Mouse (Mus musculus): ENCODE results near the gene Nrxn3. TPM values are rescaled to one million over a fixed set of nuclear protein-coding genes. Genes with fewer than 3 reads are reported as not detected.
A peak's percentile ranks its signal among the peaks of the same experiment; 100 is the strongest.

The Nrxn3 gene
- total RNA-seq, 2 experiments from 2014 or later: 0.23 TPM; not detected in 1

DNA sequence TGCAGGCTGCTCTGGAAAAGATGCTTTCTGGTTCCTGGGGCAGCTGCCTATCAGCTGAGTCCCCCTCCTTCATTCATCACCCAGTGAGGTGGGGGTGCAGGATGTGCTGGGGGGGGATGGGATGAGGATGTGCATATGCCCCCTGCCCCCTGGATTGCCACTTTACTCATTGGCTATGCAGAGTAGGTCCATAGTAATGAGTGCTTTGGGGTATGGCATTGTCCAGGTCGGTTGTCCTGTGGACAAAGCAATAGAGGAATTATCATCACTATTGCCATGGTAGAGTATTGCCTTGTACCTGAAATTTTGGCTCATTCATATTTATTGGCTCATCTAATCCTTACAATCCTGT lies 79.0 kb downstream of the Nrxn3 start:
- no peak for DNase-seq
- intact Hi-C loops (cut with DNase I): no loop called here

DNA sequence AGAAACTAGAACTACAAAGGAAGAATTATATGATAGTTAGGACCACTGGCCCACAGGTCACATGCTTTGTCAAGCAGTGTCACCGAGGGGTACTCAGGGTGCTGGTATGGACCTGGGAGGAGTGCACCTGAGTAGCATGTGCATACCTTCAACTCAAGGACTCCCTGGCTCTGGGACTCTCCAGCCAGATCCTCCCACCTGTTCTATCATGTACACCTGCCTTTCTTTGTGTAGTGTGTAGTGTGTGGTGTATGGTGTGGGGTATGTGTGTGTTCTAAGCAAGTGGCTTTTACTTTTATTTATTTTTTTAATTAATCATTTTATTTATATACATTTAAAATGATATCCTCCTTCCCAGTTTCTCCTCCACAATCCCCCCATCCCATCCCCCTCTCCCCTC lies 86.3 kb downstream of the Nrxn3 start:
- intact Hi-C loops (cut with DNase I): no loop called here
- no peak for DNase-seq

DNA sequence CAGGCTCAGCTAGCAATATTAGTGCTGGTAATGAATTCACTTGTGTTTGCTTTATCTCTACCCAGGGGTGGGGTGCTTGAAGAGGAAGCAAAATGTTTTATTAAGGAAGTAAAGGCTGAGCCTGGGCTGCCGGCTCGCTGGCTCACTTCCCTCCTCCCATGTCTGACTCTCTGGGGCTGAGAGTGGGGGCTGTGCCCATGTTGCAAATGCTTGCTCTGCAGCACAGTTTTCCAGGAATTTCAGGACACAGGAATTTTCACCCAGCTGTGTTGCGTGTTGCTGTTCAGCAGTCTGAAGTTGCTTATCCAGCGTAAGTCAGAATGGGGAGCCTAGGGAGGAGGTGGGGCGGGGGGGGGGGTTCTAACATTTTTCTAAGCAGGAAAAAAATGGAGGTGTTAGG lies 89.5 kb downstream of the Nrxn3 start:
- intact Hi-C loops (cut with DNase I): no loop called here
- DNase-seq: no peak

DNA sequence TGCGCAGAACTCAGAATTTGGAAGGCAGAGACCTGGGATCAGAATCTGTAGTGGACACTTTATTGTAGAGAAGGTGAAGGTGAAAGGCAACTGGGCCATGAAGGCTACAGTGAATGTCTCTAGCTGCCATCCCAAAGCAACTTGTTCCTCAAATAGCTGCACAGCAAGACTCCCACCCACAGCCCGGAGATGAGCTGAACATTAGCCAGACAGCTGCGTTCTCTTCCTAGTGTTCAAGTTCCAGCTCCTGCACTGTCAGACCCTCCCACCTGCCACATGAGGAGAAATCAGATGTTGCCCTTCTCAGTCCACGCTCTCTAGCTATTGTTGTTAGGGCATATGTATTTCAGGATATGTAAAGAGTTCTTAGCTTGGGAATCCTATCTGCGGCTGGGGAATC lies 94.2 kb downstream of the Nrxn3 start:
- no peak for DNase-seq
- intact Hi-C loops (cut with DNase I): no loop called here

DNA sequence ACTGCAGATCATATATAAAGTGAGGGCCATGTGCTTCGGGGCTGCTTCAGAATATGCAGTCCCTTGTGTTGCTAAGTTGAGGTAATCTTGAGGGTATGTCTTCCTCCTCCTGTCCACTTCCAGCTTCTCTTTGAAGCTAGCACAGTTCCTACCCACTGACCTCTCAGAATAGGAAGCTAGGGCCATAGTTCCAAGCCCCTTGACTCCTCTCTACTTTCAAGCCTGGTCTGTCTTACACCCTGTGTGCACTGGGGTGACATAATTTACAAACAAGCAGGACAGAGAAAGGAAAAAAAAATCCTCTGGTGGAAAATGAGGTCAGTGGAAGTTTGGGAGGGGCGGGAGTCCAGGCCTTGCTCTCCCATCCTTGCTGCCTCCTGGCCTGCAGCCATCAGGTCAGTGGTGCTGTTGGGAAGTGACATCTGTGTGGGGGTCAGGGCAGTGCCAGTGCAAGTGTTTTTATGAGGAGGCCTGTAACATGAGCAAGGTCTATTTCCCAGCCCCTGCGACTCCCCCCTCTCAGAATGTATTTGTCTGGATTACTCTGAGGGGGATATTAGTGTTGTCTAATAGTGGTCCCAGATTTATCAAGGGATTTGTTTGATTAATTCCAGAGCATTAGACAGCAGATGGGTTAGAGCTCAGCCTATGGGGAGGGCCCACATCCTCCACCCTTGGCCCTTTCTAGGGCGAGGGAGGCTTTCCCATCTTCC lies 96.1 kb downstream of the Nrxn3 start:
- DNase-seq: peak; percentile 23 to 25
- intact Hi-C loops (cut with DNase I): no loop called here

DNA sequence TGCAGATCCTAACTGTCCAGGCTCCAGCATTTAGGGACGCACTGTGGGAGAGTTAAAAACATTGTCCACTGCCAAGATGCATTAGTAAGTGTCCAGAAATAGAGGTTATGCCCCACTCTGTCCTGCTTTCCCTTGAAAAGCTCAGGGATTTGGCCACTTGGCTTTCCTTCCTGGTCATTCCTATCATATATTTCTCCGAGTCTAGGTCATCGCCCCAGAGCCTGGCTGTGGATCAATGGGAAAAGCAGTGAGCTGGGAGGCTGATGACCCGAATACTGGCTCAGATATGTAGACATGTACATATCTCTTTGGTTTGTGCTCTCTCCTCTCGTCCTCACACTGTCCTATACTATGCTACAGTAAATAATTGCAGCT lies 96.6 kb downstream of the Nrxn3 start:
- DNase-seq: no peak

DNA sequence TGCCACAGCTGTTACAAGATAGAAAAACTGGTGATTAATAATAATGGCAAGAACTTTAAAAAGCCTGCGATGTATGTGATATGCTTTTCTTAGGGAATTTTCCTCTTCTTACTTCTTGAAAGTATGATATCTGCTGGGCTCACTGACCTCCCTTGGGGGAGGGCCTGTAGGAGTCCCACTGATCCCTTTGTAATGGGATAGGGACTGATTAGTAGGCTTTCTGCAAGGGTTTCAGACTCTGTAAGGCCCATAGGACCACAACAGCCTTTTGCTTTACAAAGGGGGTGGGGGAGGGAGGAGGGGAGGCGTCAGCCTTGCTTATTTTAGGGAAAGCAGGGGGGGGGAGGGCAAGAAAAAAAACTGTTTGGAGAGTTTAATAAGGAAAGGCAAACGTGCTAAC lies 97.5 kb downstream of the Nrxn3 start:
- intact Hi-C loops (cut with DNase I): no loop called here
- DNase-seq: no peak

More for the DNA sequence above, 96.6 kb downstream of the Nrxn3 start:
- intact Hi-C loops (cut with DNase I): no loop called here

DNA sequence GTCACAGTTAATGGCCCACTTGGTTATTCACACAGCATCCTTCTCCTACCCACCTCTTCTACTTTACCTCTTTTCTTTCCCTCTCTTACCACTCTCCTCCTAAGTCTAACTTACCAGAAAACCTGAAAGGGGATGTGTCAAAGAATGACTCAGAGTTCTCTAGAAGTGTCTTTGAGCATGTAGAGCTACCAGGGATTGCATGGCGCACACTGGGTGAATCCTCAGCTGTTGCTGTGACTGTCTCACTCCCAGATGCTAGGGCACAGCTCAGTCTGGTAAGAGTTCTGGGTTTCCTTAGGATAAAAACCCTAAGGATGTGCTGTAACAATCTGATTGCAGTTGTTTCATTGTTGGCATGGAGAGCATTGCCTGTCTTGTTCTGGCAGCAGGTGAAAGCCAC lies 108.2 kb downstream of the Nrxn3 start:
- no peak for DNase-seq
- intact Hi-C loops (cut with DNase I): no loop called here

DNA sequence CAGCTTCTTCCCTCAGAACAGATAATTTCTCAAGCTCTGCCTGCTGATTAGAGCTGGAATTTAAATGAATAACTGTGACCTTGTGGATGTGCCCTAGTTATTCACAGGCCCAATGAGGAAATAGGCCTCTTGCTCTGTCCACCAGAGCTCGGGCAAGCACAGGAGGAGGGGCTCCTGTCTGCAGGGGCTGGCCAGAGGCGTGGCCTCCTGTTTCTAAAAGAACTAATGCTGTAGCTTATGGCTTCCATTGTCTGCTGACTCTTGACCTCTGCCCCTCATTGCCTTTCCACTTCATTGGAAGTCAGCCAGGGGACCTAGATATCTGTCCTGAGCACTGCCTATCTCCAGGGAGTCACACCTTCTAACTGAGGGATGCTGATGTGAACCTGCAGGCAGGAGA lies 113.1 kb downstream of the Nrxn3 start:
- intact Hi-C loops (cut with DNase I): no loop called here
- no peak for DNase-seq

DNA sequence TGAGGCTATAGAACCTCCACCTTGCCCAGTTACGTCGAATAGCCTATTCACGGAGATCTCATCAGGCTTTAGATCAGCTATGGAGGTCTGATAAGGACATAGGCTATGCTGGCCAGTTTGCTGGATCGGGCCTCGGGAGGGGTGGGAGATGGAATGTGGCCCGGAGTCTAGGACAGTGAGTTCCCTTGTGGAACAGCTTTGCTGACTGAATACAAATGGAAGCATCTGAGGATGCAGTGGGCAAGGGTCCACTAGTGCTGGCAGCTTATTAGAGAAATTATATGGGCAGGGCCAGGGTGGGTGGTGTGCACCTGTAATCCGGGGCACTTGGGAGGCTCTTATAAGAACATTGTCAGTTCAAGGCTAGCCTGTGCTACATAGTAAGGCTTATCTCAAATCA lies 117.0 kb downstream of the Nrxn3 start:
- intact Hi-C loops (cut with DNase I): no loop called here
- DNase-seq: no peak

DNA sequence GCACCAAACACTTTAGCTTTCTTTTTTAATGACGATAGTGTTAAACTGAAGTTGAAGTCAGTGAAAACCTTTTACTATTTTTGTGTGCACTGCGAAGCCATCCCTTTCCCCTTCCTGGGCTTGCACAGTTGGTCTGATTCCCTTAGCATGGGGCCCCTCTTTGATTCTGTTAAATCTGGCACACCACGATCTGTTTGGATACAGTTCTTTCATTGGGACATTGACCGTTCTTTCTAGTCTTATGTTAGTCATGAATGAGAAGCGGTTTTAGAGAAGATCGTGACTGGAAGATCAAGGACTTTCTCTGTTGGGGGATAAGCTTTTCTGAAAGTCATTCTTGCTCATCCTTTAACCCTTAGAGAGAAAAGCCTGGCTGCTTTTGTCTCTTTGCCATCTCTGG lies 118.7 kb downstream of the Nrxn3 start:
- no peak for DNase-seq
- intact Hi-C loops (cut with DNase I): no loop called here

DNA sequence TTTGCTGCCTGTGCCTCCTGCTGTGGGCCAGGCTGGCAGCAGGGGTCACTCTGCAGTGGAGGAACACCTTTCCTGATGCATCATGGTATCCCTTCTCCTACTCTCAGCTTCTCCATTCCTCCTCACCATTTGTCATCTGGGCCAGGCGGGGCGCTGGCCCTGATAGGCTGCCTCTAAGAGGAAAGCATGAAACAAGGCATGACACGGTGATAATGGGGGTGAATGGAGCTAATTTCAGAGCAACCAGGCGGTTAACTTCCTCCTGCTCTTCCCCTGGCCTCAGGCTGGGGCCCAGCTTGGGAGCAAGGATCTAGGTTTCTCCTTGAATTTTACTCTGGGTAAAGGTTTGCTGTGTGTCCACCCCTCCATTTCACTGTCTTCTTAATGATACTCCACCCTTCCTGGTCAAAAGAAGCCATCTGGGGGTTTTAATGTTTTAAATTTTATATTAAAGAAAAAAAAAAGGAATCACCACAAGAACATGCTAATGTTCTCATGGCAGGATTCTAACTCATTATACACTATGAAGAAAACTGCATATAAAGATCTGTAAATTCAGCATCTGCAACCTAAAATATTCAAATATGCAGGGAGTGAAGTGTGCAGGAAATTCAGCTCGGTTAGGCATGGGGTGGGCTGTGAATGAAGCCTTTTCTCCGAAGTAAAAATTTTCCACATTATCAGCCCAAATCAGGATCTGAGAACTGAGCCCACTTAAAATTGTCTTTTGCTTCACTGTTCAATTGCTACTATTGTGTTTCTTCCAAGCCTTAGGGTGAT lies 127.9 kb downstream of the Nrxn3 start:
- intact Hi-C loops (cut with DNase I): no loop called here
- no peak for DNase-seq

DNA sequence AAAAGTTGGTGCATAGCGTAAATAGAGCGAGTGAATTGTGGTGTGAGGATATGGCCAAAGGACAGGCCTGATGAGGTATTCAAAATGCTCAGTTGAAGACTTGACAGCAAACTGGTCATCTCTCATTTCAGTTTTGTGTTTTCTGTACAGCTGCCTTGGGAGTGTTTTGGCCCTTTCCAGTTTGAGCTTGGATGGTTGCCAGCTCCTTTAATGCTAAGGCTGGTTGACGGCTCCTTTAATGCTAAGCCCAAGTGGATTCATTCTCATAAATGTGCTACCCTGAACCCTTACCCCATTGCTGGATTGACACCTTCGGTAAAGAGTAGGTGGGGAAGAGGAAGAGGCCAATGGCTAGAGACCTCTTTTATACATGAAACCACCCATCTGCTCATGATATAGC lies 131.4 kb downstream of the Nrxn3 start:
- no peak for DNase-seq
- intact Hi-C loops (cut with DNase I): no loop called here

DNA sequence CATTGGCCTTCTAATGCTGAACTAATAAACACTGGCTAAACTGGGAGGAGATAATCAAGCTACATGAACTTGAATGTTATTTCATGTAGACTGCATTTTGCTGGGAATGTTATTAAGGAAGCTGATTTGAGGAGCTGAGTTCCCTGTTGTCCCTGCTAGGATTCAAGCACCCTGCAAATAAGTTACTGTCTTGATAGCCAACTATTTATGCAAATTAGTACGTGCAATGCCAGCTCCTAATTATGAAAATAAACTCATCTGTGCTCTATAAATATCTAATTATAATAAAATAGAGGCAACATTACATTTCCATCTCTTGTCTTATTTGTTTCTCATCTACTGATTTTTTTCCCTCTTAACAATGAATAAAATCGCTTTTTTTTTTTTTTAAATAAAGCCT lies 135.0 kb downstream of the Nrxn3 start:
- no peak for DNase-seq
- intact Hi-C loops (cut with DNase I): no loop called here

DNA sequence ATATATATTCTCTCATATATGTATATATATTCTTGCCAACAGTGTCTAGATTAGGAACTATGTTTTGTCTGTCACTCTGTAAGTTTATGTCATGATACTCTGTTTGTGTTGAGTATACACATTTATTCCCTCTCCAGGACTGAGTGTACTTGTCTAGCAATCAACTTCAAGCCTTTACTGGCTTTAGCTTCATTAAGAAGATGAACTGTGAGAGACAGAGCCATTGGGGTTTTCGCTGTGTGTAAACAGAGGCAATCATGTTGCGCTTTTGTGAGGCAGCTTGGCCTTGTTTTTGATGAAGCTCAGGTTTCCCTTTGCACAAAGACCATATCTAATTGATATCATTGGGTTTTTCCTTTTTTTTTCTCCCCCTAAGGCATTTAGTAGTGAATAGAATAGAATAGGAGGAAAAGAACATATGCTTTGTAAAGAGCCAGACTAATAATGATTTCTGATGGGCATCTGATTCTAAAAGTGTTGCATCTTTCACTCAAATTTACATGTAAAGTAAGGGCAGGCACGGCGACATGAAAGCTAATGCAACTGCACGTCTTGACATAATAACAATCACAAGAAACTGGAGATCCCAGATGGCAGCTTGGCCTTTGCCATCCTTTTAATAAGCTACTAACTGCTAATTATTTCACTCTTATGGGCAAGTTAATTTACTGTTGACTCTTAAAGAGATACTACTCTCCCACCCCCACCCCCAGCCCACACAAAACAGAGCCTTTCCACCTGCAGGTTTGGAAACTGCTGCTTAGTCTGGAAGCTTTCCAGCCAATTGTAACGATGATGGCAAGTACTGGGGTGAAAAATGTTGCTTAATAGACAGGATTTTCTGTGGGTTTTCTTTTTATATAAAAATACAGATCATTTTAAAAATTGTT lies 137.0 kb downstream of the Nrxn3 start:
- intact Hi-C loops (cut with DNase I): no loop called here
- DNase-seq: no peak

DNA sequence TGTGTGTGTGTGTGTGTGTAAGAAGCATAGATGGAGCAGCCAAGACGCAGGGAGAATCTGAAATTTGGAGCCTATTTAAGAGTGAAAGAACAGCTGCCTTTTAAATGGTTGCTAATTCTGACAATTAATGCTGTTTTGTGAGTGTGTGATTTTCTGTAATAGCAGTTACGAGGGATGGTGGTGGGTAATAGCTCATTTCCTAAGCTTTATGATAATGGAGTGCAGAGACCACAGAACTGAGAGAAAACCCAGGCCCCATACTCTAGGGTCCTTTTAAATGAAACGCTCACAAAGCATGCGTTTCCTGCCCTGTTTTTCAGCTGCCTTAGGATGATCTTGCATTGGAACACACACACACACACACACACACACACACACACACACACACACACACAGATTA lies 137.7 kb downstream of the Nrxn3 start:
- intact Hi-C loops (cut with DNase I): no loop called here
- DNase-seq: no peak

DNA sequence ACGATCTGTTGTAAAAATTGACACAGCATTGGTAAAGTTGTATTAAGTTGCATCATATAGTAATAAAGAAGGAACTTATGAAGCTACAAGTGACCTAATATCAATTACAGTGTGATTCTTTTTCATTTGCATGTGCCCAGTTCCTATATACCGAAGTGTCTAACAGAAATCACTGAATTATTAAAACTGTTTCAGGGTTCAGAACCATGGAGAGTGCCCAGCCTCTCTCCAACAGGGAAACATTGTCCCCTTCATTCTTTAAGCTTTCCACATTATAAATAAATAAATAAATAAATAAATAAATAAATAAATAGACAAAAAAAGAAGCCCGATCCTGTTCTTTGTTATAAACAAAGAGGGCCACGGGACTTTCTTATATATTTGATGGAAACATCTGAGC lies 140.4 kb downstream of the Nrxn3 start:
- DNase-seq: no peak
- intact Hi-C loops (cut with DNase I): no loop called here

DNA sequence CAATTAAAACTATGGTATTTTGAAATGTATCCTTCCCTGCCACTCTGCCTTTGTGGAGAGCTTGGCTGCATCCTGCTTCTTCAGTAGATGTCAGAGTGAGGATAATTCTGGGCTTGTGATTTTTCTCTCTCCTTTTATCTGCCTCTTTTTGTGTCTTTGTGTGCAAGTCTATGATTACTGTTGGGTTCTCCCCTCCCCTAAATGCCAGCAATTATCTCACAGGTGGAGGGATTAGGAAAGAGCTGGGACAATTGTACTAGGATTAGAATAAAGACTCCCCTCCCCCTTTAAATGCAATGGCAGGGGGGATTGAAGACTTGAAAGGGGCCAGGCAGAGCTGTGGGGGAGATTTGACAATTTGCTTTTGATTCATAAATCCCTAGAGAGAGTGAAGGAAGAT lies 145.6 kb downstream of the Nrxn3 start:
- intact Hi-C loops (cut with DNase I): no loop called here
- no peak for DNase-seq

DNA sequence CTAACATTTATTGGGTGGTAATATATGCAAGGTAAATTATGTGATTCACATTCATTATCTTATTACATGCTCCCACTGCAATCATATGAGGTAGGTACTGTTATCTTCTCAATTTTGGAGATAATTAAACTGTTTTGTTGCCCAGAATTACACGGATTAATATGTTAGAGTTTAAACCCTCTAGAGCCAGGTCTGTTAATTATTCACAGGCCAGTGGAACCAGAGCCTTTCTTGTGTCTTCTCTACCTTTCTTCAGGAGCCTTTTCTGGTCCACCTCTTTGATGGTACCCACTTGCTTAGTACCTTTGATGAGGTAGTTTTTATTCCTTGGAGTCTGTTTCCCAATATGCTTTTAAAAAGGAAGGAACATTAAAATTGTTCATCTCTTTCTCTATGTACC lies 174.7 kb downstream of the Nrxn3 start:
- DNase-seq: no peak
- intact Hi-C loops (cut with DNase I): no loop called here

DNA sequence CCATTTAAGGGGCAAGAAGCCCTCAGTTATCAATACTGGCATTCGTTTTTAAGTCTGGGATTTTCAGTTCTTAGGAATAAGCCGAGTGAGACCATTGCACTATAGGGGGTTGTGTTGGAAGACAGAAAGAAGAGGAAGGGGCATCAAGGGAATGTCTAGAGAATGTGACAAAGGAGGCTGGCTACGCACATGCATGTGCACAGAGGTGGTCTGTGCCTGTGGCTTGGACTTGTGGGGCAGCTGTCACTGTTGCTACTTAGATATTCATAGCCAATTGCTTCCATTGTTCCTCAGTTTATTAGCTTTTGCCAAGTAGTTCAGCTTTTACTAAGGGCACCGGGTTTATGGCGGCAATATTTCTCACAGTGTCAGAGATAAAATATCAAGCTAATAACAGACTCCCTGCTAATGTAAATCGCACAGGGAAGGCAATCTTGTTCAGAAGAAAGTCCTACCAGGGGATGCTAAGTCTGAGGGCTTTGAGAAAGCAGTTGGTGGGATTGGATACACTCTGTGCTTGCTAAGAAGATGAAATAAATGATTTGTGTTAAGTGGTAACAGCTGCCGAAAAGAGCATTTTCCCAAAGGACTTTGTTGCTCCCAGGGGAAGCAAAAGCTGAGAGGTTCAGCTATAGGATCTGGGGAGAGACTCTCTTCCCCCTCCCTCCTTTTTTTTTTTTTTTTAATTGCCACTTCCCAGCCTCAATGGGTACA lies 177.5 kb downstream of the Nrxn3 start:
- no peak for DNase-seq
- intact Hi-C loops (cut with DNase I): no loop called here

DNA sequence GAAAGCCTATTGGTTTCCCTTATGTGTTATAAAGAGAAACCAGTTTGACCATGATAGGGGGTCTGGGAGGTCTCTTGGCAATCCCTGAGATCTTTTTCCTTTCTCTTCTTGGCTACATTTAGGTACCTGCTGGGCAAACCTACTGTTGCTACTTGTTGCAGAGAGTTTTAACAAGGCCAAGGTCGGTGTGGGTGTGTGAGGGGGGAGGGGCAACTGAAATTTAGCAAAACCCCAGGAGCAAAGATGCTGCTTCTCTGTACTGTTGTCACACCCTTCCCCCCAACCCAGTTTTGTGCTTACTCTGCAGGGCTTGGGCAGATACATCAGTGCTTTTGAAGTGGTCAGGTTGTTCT lies 178.0 kb downstream of the Nrxn3 start:
- no peak for DNase-seq
- intact Hi-C loops (cut with DNase I): no loop called here

Data from gastrocnemius, postnatal 36 days (tissue).